ENCODE assay signal across 8 mouse cellular contexts in the genomic region with DNA sequence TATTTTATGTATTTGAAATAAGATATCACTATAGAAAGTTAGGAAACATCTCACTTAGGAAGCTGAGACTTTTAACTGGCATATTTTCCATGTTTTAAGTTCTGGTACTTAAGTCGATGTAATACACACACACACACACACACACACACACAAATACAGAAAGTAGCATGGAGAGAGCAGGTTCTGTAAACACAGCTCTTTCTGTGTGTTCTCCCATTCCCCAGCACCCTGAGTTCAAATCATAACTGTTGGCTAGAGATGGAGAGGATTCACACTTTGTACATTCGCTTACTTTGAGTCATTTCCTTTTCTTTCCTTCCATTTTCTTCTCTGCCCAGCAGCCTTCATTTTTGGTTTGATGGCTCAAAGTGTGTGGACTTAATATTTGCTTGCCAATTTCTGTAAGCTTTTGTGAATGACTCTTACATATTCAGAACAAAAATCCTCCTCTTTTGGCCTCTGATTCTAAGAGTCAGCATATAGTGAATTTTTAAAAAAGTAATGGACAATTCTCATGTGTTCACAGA. TPM values are rescaled to one million over a fixed set of nuclear protein-coding genes. Genes with fewer than 3 reads are reported as not detected.
DNase-seq lines count a peak whose midpoint lies in the region; ATAC-seq and TF ChIP-seq lines count a peak whose summit lies in the region.

No protein-coding gene starts in this region.

- H3K27ac ChIP-seq in forebrain, embryonic 10.5 days = peak overlapping the region; percentile 100
- H3K27ac ChIP-seq in limb, embryonic 14.5 days (replicated peaks; ENCODE audit: low read depth, low read length) = no peak overlapping the region

- peak overlapping the region; percentile 99 for H3K4me3 ChIP-seq in forebrain, embryonic 10.5 days
- peak overlapping the region; percentile 100 for H3K4me3 ChIP-seq in limb, embryonic 14.5 days (replicated peaks; ENCODE audit: low read length)

- peaks cover 77% of the 10 kb centered on the region for H3K4me1 ChIP-seq in forebrain, embryonic 10.5 days
- H3K4me1 ChIP-seq in limb, embryonic 14.5 days (ENCODE audit: control insufficient read depth, insufficient read depth, low read length) = peaks cover 9% of the 10 kb centered on the region

- ATAC-seq in limb, embryonic 14.5 days (ENCODE audit: low FRiP score, low read depth) = no peak

- DNase-seq in embryo, embryonic 10.5 days (ENCODE audit: low spot score) = peak; percentile 29
- no peak for DNase-seq in embryo, embryonic 9.5 days (ENCODE audit: extremely low spot score)
- peak; percentile 22 for DNase-seq in 3134 (ENCODE audit: extremely low read depth, insufficient read length, low spot score)
- no peak for DNase-seq in forebrain, embryonic 10.5 days (ENCODE audit: extremely low spot score, low spot score)
- no peak for DNase-seq in limb, embryonic 14.5 days (ENCODE audit: low spot score)
- DNase-seq in gastrocnemius, postnatal 10 days = no peak
- DNase-seq in right cerebral cortex, adult 18-20 months = no peak
- no peak for DNase-seq in right cerebral cortex, postnatal 14 days

- no peak for TF ChIP-seq POLR2A in limb, embryonic 14.5 days (IDR thresholded peaks at IDR 0.05; ENCODE audit: borderline replicate concordance, extremely low read depth, insufficient read depth, insufficient read length)

- peaks cover 43% of the 10 kb centered on the region for H3K36me3 ChIP-seq in forebrain, embryonic 10.5 days (replicated peaks)
- H3K36me3 ChIP-seq in limb, embryonic 14.5 days (ENCODE audit: control insufficient read depth, insufficient read depth, low read length) = peaks cover 6% of the 10 kb centered on the region; the same call in 1 of the 2 replicates

- peak overlapping the region; percentile 51 for H3K4me2 ChIP-seq in limb, embryonic 14.5 days (replicated peaks; ENCODE audit: low read depth, low read length, severe bottlenecking)

- 66% methylated on average over 2 of the region's 2 CpGs for WGBS in forebrain, embryonic 10.5 days
- 48% methylated on average over 2 of the region's 2 CpGs for WGBS in limb, embryonic 14.5 days

- H3K27me3 ChIP-seq in forebrain, embryonic 10.5 days (ENCODE audit: poor library complexity, severe bottlenecking) = no peaks in the 10 kb centered on the region
- no peaks in the 10 kb centered on the region for H3K27me3 ChIP-seq in limb, embryonic 14.5 days (ENCODE audit: control insufficient read depth, insufficient read depth, low read length)

- H3K9me3 ChIP-seq in forebrain, embryonic 10.5 days = no peaks in the 10 kb centered on the region
- H3K9me3 ChIP-seq in limb, embryonic 14.5 days (ENCODE audit: control insufficient read depth, low read length) = no peaks in the 10 kb centered on the region

- H3K9ac ChIP-seq in limb, embryonic 14.5 days (ENCODE audit: low read depth, low read length, severe bottlenecking) = peak overlapping the region; percentile 95

RNA-seq across cellular contexts. Expression of a gene that starts 1.4 kb away (rescaled TPM):
- polyA plus RNA-seq in forebrain, embryonic 10.5 days (2016; fragmentation: Nextera tagmentation; extraction: Ambion mirVana) = 105 and 108 TPM in 2 replicates
- 50.7 and 52.6 TPM in 2 replicates for polyA plus RNA-seq in limb, embryonic 14.5 days (2012; rRNA removed)
- 46.2 and 46.6 TPM in 2 replicates for polyA plus RNA-seq in limb, embryonic 14.5 days (2014; fragmentation: Nextera tagmentation; extraction: Ambion mirVana)
- 10 to 100 TPM; 29.4 to 41.1 TPM for total RNA-seq in gastrocnemius, postnatal 10 days (2021)

RNA-seq across cellular contexts. Expression of a gene that starts 39.3 kb away (rescaled TPM):
- 57.8 and 59.2 TPM in 2 replicates for polyA plus RNA-seq in forebrain, embryonic 10.5 days (2016; fragmentation: Nextera tagmentation; extraction: Ambion mirVana)
- 31.3 and 33.0 TPM in 2 replicates for polyA plus RNA-seq in limb, embryonic 14.5 days (2012; rRNA removed)
- polyA plus RNA-seq in limb, embryonic 14.5 days (2014; fragmentation: Nextera tagmentation; extraction: Ambion mirVana) = 44.4 and 49.9 TPM in 2 replicates
- 10 to 100 TPM; 58.5 to 69.5 TPM for total RNA-seq in gastrocnemius, postnatal 10 days (2021)

Comparison
In these comparisons a context has a peak if more than half of its experiments do, and no peak if none do; other contexts are left out.
1. DNase-seq: peak in embryo, embryonic 10.5 days (single experiment) and 3134 (single experiment); none in embryo, embryonic 9.5 days (single experiment), forebrain, embryonic 10.5 days (single experiment), limb, embryonic 14.5 days (single experiment), gastrocnemius, postnatal 10 days (single experiment), right cerebral cortex, adult 18-20 months (single experiment) and right cerebral cortex, postnatal 14 days (single experiment).